Mouse (Mus musculus): ENCODE measurements around the gene Nsf.

GRCm38 (mm10) chr11:104003397-104003796, 49.5 kb upstream of the Nsf start:
- TF ChIP-seq ZC3H11A (IDR thresholded peaks at IDR 0.05; ENCODE audit: borderline replicate concordance, low read depth, low read length) (no peak), MAFK (IDR thresholded peaks at IDR 0.05; ENCODE audit: insufficient read depth, low read depth, low read length) (no peak), ZNF384 (IDR thresholded peaks at IDR 0.05; ENCODE audit: low read depth, low read length) (no peak)
